Mouse (Mus musculus) lung, embryonic 14.5 days (tissue): ENCODE measurements at regions not wholly inside any gene's neighbourhood (a gene's known extent, or its start where the extent isn't known, plus 50 kb on each side); places are given as distances from the start of the nearest gene placed in this dataset.

Source experiments
- ATAC-seq: fragments of 200-750 bp; cut with Nextera tagmentation; 2 replicates; pipeline ENCODE4 v1.8.0; 2017; ENCODE audit warnings: mild to moderate bottlenecking, moderate TSS enrichment, moderate library complexity; ENCODE audit not compliant: insufficient read depth
- DNase-seq: peaks from one replicate; pipeline ENCODE4 v3.0.0-alpha.2; 2015
- H3K27ac ChIP-seq: fragments of 300-500 bp; sonication (generic); 2 replicates; pipeline ENCODE4 v1.5.1; 2014; ENCODE audit warnings: low read depth, mild to moderate bottlenecking, moderate library complexity
- H3K27me3 ChIP-seq: fragments of 300-500 bp; sonication (generic); 2 replicates; pipeline ENCODE4 v1.6.1; 2014; ENCODE audit warnings: low read length, control low read depth; ENCODE audit not compliant: insufficient read depth
- H3K36me3 ChIP-seq: fragments of 300-500 bp; sonication (generic); 2 replicates; pipeline ENCODE4 v1.6.1; 2014; ENCODE audit warnings: control low read depth; ENCODE audit not compliant: insufficient read depth
- H3K4me1 ChIP-seq: fragments of 300-500 bp; sonication (generic); 2 replicates; pipeline ENCODE4 v1.6.1; 2014; ENCODE audit warnings: antibody characterized with exemption, control low read depth; ENCODE audit not compliant: insufficient read depth
- H3K4me2 ChIP-seq: fragments of 300-500 bp; sonication (generic); 2 replicates; pipeline ENCODE4 v1.6.1; 2014; ENCODE audit warnings: mild to moderate bottlenecking
- H3K4me3 ChIP-seq: fragments of 300-500 bp; sonication (generic); 2 replicates; pipeline ENCODE4 v1.5.1; 2014; ENCODE audit warnings: low read depth, low read length
- H3K9ac ChIP-seq: fragments of 300-500 bp; sonication (generic); 2 replicates; pipeline ENCODE4 v1.6.1; 2014
- H3K9me3 ChIP-seq: fragments of 300-500 bp; sonication (generic); 2 replicates; pipeline ENCODE4 v1.6.1; 2016; ENCODE audit warnings: low read depth, low read length, control low read depth
- CTCF ChIP-seq: IDR thresholded peaks from 2 replicates; pipeline ENCODE4 v1.5.1; 2016; ENCODE audit warnings: antibody characterized with exemption, low read depth
- WGBS: fragments of 180-500 bp; shearing (Covaris S2); extraction: QIAGEN DNeasy Blood & Tissue Kit; methylation state at CpG from one replicate; pipeline ENCODE4 v1.1.7; 2014; 5-methylcytosine and 5-hydroxymethylcytosine counted together

GRCm38 (mm10) chr5:129299456-129299765, 201.6 kb upstream of the Sfswap start:
- H3K4me1 ChIP-seq: no peaks in the 10 kb centered on the region
- TF ChIP-seq CTCF: no peak
- no peak for DNase-seq
- H3K4me3 ChIP-seq: no peak overlapping the region
- no peak for ATAC-seq
- no peaks in the 10 kb centered on the region for H3K9me3 ChIP-seq
- no peak overlapping the region for H3K4me2 ChIP-seq
- no peak overlapping the region for H3K27ac ChIP-seq
- H3K27me3 ChIP-seq: no peaks in the 10 kb centered on the region
- no peak overlapping the region for H3K9ac ChIP-seq
- no peaks in the 10 kb centered on the region for H3K36me3 ChIP-seq
- WGBS: 50% methylated on average over 2 of the region's 2 CpGs

GRCm38 (mm10) chr5:129300423-129300822, 200.6 kb upstream of the Sfswap start:
- ATAC-seq: no peak
- H3K36me3 ChIP-seq: no peaks in the 10 kb centered on the region
- H3K4me1 ChIP-seq: no peaks in the 10 kb centered on the region
- H3K9ac ChIP-seq: no peak overlapping the region
- no peaks in the 10 kb centered on the region for H3K27me3 ChIP-seq
- H3K4me3 ChIP-seq: no peak overlapping the region
- H3K27ac ChIP-seq: no peak overlapping the region
- DNase-seq: no peak
- no peaks in the 10 kb centered on the region for H3K9me3 ChIP-seq
- H3K4me2 ChIP-seq: no peak overlapping the region
- 81% methylated on average over 6 of the region's 6 CpGs for WGBS
- no peak for TF ChIP-seq CTCF

- H3K27me3 ChIP-seq: no peaks in the 10 kb centered on the region
- ATAC-seq: no peak
Measured at GRCm38 (mm10) chr5:129315626-129316025, 185.4 kb upstream of the Sfswap start.

GRCm38 (mm10) chr5:129331094-129331523, 169.9 kb upstream of the Sfswap start:
- no peak for ATAC-seq
- H3K36me3 ChIP-seq: no peaks in the 10 kb centered on the region
- no peaks in the 10 kb centered on the region for H3K27me3 ChIP-seq
- peak; percentile 39 for TF ChIP-seq CTCF
- H3K9me3 ChIP-seq: no peaks in the 10 kb centered on the region
- H3K4me3 ChIP-seq: no peak overlapping the region
- H3K9ac ChIP-seq: no peak overlapping the region
- H3K4me1 ChIP-seq: no peaks in the 10 kb centered on the region
- DNase-seq: peak; percentile 17
- no peak overlapping the region for H3K4me2 ChIP-seq
- WGBS: 10% methylated on average over 11 of the region's 11 CpGs
- no peak overlapping the region for H3K27ac ChIP-seq

More at GRCm38 (mm10) chr5:129315626-129316025, 185.4 kb upstream of the Sfswap start:
- no peak for DNase-seq
- Histone ChIP-seq H3K36me3 (no peaks in the 10 kb centered on the region), H3K27ac (no peak overlapping the region), H3K4me1 (no peaks in the 10 kb centered on the region), H3K4me3 (no peak overlapping the region), H3K9me3 (no peaks in the 10 kb centered on the region), H3K4me2 (no peak overlapping the region), H3K9ac (no peak overlapping the region)
- TF ChIP-seq CTCF: no peak
- WGBS: 44% methylated on average over 9 of the region's 9 CpGs

DNA sequence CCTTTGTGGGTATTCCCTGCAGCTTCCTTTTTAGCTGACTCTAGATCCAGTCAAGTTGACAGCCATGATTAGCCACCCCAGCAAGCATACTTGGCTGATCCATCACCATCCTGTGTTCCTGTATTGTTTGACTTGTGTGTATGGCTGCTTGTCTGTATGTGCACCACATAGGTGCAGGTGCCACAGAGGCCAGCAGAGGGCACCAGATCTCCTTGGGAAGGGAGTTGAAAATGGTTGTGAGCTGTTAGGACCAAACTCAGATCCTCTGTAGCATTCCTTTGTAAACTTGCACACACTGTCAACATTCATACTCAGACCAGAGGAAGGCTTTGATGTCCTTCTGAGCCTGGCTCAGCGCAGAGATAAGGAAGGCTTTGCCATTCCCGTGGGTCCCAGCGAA, 169.0 kb upstream of the Sfswap start:
- peak; percentile 44 for TF ChIP-seq CTCF
- WGBS: 91% methylated on average over 3 of the region's 3 CpGs
- Histone ChIP-seq H3K27ac (no peak overlapping the region), H3K9me3 (no peaks in the 10 kb centered on the region), H3K4me1 (no peaks in the 10 kb centered on the region), H3K27me3 (no peaks in the 10 kb centered on the region), H3K4me3 (no peak overlapping the region), H3K9ac (no peak overlapping the region), H3K4me2 (no peak overlapping the region), H3K36me3 (no peaks in the 10 kb centered on the region)
- ATAC-seq: no peak
- DNase-seq: no peak

DNA sequence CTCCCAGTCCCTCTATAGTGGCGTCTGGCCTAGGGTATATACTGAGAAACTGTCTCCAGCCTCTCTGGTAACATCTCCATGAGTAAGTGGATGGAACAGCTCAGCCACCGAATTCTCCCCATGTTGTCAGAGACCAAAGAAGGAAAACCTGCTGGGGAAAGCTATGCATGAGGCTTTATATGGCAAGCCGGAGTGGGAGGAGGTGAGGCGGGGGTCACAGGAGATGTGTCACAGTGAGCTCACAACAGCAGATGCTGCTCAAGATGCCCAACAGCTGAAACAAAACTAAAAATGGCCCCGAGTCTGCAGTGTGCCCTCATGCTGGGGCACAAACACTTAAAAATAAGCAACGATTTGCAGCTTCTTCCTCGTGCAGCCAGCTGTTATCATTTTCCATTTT, 162.5 kb upstream of the Sfswap start:
- Histone ChIP-seq H3K9me3 (no peaks in the 10 kb centered on the region), H3K4me2 (no peak overlapping the region), H3K27ac (no peak overlapping the region), H3K4me3 (no peak overlapping the region), H3K27me3 (no peaks in the 10 kb centered on the region), H3K36me3 (no peaks in the 10 kb centered on the region), H3K4me1 (no peaks in the 10 kb centered on the region), H3K9ac (no peak overlapping the region)
- DNase-seq: no peak
- 45% methylated on average over 7 of the region's 7 CpGs for WGBS
- no peak for TF ChIP-seq CTCF
- no peak for ATAC-seq

DNA sequence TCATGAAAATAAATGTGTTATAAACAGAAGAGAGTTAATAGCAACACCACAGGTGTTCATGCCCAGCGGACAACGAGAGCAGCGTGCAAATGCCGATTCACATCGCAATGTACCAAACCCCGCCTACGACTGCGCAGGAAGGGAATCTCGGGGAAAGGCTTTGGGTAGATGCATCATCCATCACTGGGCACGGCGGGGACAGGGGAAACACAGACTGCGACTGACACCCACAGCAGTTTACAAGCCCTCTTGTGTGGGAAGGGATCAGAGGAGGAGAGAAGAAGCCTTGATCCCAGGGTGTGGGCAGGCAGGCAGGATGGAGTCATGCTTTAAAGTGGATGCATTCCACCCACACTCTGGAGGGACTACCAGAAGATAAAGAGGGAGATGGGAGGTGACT, 157.0 kb upstream of the Sfswap start:
- DNase-seq: no peak
- ATAC-seq: no peak
- H3K27me3 ChIP-seq: no peaks in the 10 kb centered on the region
- H3K4me3 ChIP-seq: no peak overlapping the region
- no peak overlapping the region for H3K27ac ChIP-seq
- no peak for TF ChIP-seq CTCF
- no peaks in the 10 kb centered on the region for H3K9me3 ChIP-seq
- H3K4me1 ChIP-seq: no peaks in the 10 kb centered on the region
- no peaks in the 10 kb centered on the region for H3K36me3 ChIP-seq
- H3K9ac ChIP-seq: no peak overlapping the region
- WGBS: 46% methylated on average over 12 of the region's 12 CpGs
- H3K4me2 ChIP-seq: no peak overlapping the region

DNA sequence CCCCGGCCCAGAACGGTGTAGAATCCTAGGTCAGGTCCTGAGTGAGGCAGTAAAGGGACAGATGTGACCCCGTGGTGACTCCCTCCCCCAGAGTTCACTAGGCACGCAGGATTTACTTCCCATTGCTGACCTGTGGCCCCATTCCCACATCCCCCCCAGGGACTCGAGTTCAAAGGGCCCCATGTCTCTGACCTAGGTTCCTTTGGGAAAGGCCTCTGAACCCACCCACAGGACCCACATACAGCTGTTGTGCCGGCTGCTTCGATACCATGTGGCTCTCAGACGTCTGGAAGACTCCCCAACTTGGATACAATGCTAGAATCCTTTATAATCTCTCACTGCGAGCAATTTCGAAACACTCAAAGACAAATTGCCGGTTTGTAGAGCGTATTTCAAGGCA, 151.0 kb upstream of the Sfswap start:
- Histone ChIP-seq H3K4me2 (no peak overlapping the region), H3K36me3 (no peaks in the 10 kb centered on the region), H3K9ac (no peak overlapping the region), H3K27ac (no peak overlapping the region), H3K4me3 (no peak overlapping the region), H3K4me1 (no peaks in the 10 kb centered on the region), H3K9me3 (no peaks in the 10 kb centered on the region), H3K27me3 (no peaks in the 10 kb centered on the region)
- 67% methylated on average over 12 of the region's 12 CpGs for WGBS
- ATAC-seq: no peak
- TF ChIP-seq CTCF: no peak
- DNase-seq: no peak
